Mouse (Mus musculus) heart, adult 11 months (tissue): ENCODE results near the gene Gm20854.
"Not testable (repeated sequence)": the region's sequence is repeated elsewhere in the genome, so short reads cannot be mapped to it uniquely, and the experiment has no call there.

Experiments used
- DNase-seq: peaks from one replicate; pipeline ENCODE4 v3.0.0; 2022

Gm20854 gene

GRCm38 (mm10) chrY:85530808-85531207 lies at the start of gene Gm20854:
Gene Gm20854 (minus strand): TSS chrY:85530908.
- not testable (repeated sequence) for DNase-seq
